Mouse (Mus musculus): ENCODE measurements around the gene Nxnl1. TPM values are rescaled to one million over a fixed set of nuclear protein-coding genes. Genes with fewer than 3 reads are reported as not detected.

Gene Nxnl1
- total and polyA plus RNA-seq, 2 experiments from 2014 or later: 0.05 to 0.55 TPM

GRCm38 (mm10) chr8:71596384-71596783 lies 30.0 kb upstream of the Nxnl1 start:
- no peak overlapping the region for H3K4me3 ChIP-seq (ENCODE audit: low read depth, low read length)
- no peak overlapping the region for H3K4me2 ChIP-seq (ENCODE audit: low read depth, low read length, poor library complexity, severe bottlenecking)
- ATAC-seq (ENCODE audit: low FRiP score) (no peak), DNase-seq (ENCODE audit: low spot score) (no peak)
- H3K27me3 ChIP-seq (ENCODE audit: insufficient read depth, low read length): peaks cover 9% of the 10 kb centered on the region
- H3K4me1 ChIP-seq (ENCODE audit: insufficient read depth, low read length): peaks cover 6% of the 10 kb centered on the region
- no peak overlapping the region for H3K27ac ChIP-seq (ENCODE audit: low read depth, low read length)
- H3K36me3 ChIP-seq (ENCODE audit: insufficient read depth, low read length): 0 out of 2 replicates have a peak, but pooled peaks cover 3% of the 10 kb centered on the region
- H3K9ac ChIP-seq (replicated peaks; ENCODE audit: low read length, poor library complexity, severe bottlenecking): no peak overlapping the region
- no peak for TF ChIP-seq CTCF (IDR thresholded peaks at IDR 0.05)
- H3K9me3 ChIP-seq (ENCODE audit: low read length): no peaks in the 10 kb centered on the region
- WGBS: 67% methylated on average over 6 of the region's 6 CpGs

GRCm38 (mm10) chr8:71595862-71596261 lies 29.5 kb upstream of the Nxnl1 start:
- WGBS: 7% methylated on average over 27 of the region's 27 CpGs
- peak; percentile 14; the same call in 1 of the 2 replicates for ATAC-seq (ENCODE audit: low FRiP score)

GRCm38 (mm10) chr8:71594324-71594722 lies 27.9 kb upstream of the Nxnl1 start:
- WGBS: 92% methylated on average over 4 of the region's 4 CpGs
- no peaks in the 10 kb centered on the region for H3K27me3 ChIP-seq (ENCODE audit: insufficient read depth, low read length)
- H3K9me3 ChIP-seq (ENCODE audit: low read length): no peaks in the 10 kb centered on the region
- TF ChIP-seq CTCF (IDR thresholded peaks at IDR 0.05): no peak
- H3K4me1 ChIP-seq (ENCODE audit: insufficient read depth, low read length): peaks cover 10% of the 10 kb centered on the region
- DNase-seq (ENCODE audit: low spot score): no peak
- no peak overlapping the region for H3K4me3 ChIP-seq (ENCODE audit: low read depth, low read length)
- no peak overlapping the region for H3K9ac ChIP-seq (replicated peaks; ENCODE audit: low read length, poor library complexity, severe bottlenecking)
- H3K36me3 ChIP-seq (ENCODE audit: insufficient read depth, low read length): no peaks in the 10 kb centered on the region
- H3K4me2 ChIP-seq (ENCODE audit: low read depth, low read length, poor library complexity, severe bottlenecking): no peak overlapping the region
- no peak overlapping the region for H3K27ac ChIP-seq (ENCODE audit: low read depth, low read length)
- no peak for ATAC-seq (ENCODE audit: low FRiP score)

More at GRCm38 (mm10) chr8:71595862-71596261, 29.5 kb upstream of the Nxnl1 start:
- Histone ChIP-seq H3K27me3 (ENCODE audit: insufficient read depth, low read length) (peaks cover 9% of the 10 kb centered on the region), H3K4me2 (ENCODE audit: low read depth, low read length, poor library complexity, severe bottlenecking) (no peak overlapping the region), H3K9me3 (ENCODE audit: low read length) (no peaks in the 10 kb centered on the region), H3K27ac (ENCODE audit: low read depth, low read length) (no peak overlapping the region), H3K4me3 (ENCODE audit: low read depth, low read length) (no peak overlapping the region), H3K36me3 (ENCODE audit: insufficient read depth, low read length) (0 out of 2 replicates have a peak, but pooled peaks cover 3% of the 10 kb centered on the region), H3K4me1 (ENCODE audit: insufficient read depth, low read length) (peaks cover 6% of the 10 kb centered on the region), H3K9ac (replicated peaks; ENCODE audit: low read length, poor library complexity, severe bottlenecking) (no peak overlapping the region)
- DNase-seq (ENCODE audit: low spot score): peak; percentile 85
- TF ChIP-seq CTCF (IDR thresholded peaks at IDR 0.05): peak; percentile 98

GRCm38 (mm10) chr8:71593556-71594323 lies 27.3 kb upstream of the Nxnl1 start:
- ATAC-seq (ENCODE audit: low FRiP score): no peak
- no peaks in the 10 kb centered on the region for H3K9me3 ChIP-seq (ENCODE audit: low read length)
- TF ChIP-seq CTCF (IDR thresholded peaks at IDR 0.05): no peak
- DNase-seq (ENCODE audit: low spot score): no peak
- H3K4me1 ChIP-seq (ENCODE audit: insufficient read depth, low read length): peaks cover 10% of the 10 kb centered on the region
- 89% methylated on average over 8 of the region's 8 CpGs for WGBS
- no peak overlapping the region for H3K9ac ChIP-seq (replicated peaks; ENCODE audit: low read length, poor library complexity, severe bottlenecking)
- no peak overlapping the region for H3K4me3 ChIP-seq (ENCODE audit: low read depth, low read length)
- H3K36me3 ChIP-seq (ENCODE audit: insufficient read depth, low read length): no peaks in the 10 kb centered on the region
- peak overlapping the region; percentile 95; the same call in 1 of the 2 replicates for H3K4me2 ChIP-seq (ENCODE audit: low read depth, low read length, poor library complexity, severe bottlenecking)
- no peak overlapping the region for H3K27ac ChIP-seq (ENCODE audit: low read depth, low read length)
- no peaks in the 10 kb centered on the region for H3K27me3 ChIP-seq (ENCODE audit: insufficient read depth, low read length)

GRCm38 (mm10) chr8:71592374-71593170 lies 26.2 kb upstream of the Nxnl1 start:
- H3K27me3 ChIP-seq (ENCODE audit: insufficient read depth, low read length): no peaks in the 10 kb centered on the region
- peak; percentile 75 for ATAC-seq (ENCODE audit: low FRiP score)
- H3K9ac ChIP-seq (replicated peaks; ENCODE audit: low read length, poor library complexity, severe bottlenecking): peak overlapping the region; percentile 87
- H3K4me1 ChIP-seq (ENCODE audit: insufficient read depth, low read length): peaks cover 10% of the 10 kb centered on the region
- TF ChIP-seq CTCF (IDR thresholded peaks at IDR 0.05): peak; percentile 28; the same call in 1 of the 2 replicates
- peak; percentile 71 for DNase-seq (ENCODE audit: low spot score)
- 5% methylated on average over 45 of the region's 60 CpGs for WGBS
- peak overlapping the region; percentile 98 for H3K27ac ChIP-seq (ENCODE audit: low read depth, low read length)
- peak overlapping the region; percentile 82 for H3K4me3 ChIP-seq (ENCODE audit: low read depth, low read length)
- H3K36me3 ChIP-seq (ENCODE audit: insufficient read depth, low read length): no peaks in the 10 kb centered on the region
- no peaks in the 10 kb centered on the region for H3K9me3 ChIP-seq (ENCODE audit: low read length)
- H3K4me2 ChIP-seq (ENCODE audit: low read depth, low read length, poor library complexity, severe bottlenecking): peak overlapping the region; percentile 95
